Mouse (Mus musculus) left cerebral cortex, adult 11 months (tissue): ENCODE results near the gene Npas3.

ENCODE experiments used
- DNase-seq: peaks from one replicate; pipeline ENCODE4 v3.0.0; 2022; ENCODE audit warnings: low spot score

Npas3 gene

GRCm38 (mm10) chr12:53794718-53795400, 546.4 kb downstream of the Npas3 start:
- DNase-seq, result no peak

- DNase-seq, result no peak
Measured at GRCm38 (mm10) chr12:53801831-53802230, 553.4 kb downstream of the Npas3 start.

GRCm38 (mm10) chr12:53802381-53802780, 553.9 kb downstream of the Npas3 start:
- no peak for DNase-seq

- no peak for DNase-seq
Measured at GRCm38 (mm10) chr12:53810081-53810480, 561.6 kb downstream of the Npas3 start.

GRCm38 (mm10) chr12:53814291-53814690, 565.8 kb downstream of the Npas3 start:
- no peak for DNase-seq

DNA sequence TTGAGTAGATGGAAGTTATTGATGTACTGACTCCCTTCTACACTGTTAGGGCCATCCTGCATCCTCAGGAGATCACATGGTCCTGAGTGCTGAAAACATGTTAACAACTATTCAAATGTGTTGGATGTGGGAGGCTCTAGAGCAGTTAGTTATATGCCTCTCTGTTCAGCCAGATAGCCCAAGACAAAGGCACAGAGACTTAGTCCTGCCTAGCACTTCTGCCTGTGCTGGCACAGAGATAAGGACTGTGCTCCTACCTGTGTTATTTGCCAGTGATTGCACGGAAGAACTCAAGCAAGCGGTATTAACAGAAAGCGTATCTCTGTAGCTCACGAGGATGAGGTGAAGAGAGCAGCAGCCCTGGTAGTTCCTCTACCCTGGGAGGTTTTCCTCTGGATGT, 571.5 kb downstream of the Npas3 start:
- DNase-seq, result no peak

GRCm38 (mm10) chr12:53822881-53823280, 574.4 kb downstream of the Npas3 start:
- DNase-seq, result no peak

GRCm38 (mm10) chr12:53825251-53825650, 576.8 kb downstream of the Npas3 start:
- no peak for DNase-seq

DNA sequence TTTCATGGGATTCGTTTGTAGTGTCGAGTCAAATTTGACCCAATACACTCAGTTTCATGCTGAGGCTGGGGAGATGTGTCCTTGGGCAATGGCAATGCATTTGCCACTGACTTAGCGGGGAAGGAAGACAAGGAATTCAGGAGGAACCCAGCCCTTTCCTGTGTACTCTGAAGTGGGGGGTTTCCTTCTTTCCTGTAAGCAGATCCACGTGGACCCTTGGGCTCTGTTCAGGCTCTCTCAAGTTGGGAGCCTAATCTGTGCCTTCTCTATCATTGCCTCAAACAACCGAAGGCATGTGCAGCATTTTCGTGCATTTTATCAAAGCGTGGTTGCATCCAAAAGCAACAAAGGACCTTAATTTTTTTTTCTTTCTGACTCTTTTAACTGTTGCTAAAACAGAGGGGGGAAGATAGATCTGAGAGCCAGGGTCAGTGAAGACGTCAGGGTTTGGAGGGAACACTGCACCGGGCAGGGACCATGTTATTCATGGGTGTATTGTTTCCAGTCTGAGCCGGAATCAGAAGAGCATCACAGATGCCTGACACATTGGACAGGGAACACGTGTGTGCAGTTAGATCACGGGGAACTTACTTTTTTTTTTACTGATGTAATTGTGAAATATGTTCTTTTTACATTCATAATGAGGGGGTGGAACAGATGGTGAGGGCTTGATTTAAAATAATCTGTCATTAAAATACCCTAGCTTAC, 577.6 kb downstream of the Npas3 start:
- DNase-seq, result no peak

GRCm38 (mm10) chr12:53826812-53827211, 578.3 kb downstream of the Npas3 start:
- no peak for DNase-seq

GRCm38 (mm10) chr12:53832590-53832989, 584.1 kb downstream of the Npas3 start:
- DNase-seq, result no peak

DNA sequence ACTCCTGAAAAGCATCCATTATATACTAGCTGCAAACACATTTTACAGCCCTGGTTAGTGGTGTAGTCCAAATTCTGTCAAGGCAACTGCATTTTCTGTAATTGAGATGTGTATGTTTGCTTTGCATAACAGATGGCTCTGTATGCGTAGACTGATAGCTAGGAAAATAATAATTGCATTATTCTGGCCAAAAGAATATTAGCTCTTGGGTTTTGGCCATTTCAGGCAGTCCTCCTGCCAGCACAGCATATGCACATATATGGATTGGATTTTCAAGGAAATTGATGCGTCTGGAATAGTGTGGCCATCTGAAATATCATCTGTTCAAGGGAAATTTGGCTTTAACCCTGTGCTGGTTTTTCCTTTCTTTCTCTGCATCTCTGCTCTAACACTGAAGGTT, 584.9 kb downstream of the Npas3 start:
- no peak for DNase-seq

GRCm38 (mm10) chr12:53836031-53836790, 587.7 kb downstream of the Npas3 start:
- no peak for DNase-seq

- DNase-seq, result no peak
Measured at GRCm38 (mm10) chr12:53837408-53837807, 588.9 kb downstream of the Npas3 start.

GRCm38 (mm10) chr12:53838541-53838940, 590.1 kb downstream of the Npas3 start:
- no peak for DNase-seq

DNA sequence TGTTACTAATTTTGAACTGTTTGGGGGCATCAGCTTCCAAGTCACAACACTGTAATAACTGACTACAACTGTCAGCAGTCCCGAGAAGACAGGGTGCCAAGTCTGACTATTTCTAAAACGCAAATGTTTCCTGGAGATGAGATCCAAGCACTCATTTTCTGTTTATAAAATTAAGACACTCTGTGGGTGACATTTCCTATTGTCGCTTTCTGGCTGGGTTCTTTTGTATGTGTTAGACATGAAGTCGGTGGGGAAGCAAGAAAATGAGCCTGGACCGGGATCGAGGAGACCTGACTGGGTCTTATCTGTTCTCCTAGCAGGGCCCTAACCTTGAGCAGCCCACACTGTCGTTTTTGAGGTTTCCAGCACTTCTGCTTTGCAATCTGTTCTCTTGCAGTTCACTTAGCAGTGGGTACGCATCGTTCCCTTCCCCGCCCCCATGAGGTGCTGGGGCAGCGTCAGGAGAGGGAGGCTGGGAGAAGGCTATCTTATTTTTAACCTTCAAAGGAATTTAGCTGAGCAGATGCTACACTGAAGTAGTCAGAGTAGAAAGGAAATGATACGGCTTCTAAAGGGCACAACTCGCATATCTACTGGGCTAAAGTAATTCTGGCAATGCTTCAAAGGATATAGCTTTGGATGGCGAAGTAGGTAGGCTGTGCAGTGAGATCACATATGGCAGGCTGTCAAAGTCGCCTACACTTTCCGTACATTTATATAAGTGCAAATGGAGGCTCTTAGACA, 593.6 kb downstream of the Npas3 start:
- DNase-seq, result peak; percentile 50

GRCm38 (mm10) chr12:53843626-53844025, 595.1 kb downstream of the Npas3 start:
- DNase-seq, result no peak

DNA sequence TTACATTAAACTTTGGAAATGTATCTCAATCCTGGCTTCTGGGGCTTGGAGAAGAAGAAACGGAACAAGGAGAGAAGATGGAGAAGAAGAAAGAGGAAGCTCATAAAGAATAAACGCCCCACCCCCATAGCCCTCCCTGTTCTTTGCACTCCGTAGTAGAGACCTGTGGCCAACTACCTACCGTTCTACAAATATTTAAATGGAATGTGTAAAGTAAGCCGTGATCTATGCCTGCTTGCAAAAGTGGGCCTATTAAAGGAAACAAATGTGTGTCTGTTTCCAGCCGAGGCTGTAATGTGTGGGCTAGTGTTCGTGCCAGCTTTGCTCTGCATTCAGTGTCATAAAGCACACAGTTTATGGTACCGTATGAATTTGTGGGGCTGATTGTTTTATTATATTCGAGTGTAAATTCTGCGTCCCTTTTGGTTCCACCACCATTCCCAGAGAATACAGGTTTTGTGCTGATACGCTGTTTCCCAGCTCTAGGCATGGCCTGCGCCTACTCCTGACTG, 597.7 kb downstream of the Npas3 start:
- no peak for DNase-seq

DNA sequence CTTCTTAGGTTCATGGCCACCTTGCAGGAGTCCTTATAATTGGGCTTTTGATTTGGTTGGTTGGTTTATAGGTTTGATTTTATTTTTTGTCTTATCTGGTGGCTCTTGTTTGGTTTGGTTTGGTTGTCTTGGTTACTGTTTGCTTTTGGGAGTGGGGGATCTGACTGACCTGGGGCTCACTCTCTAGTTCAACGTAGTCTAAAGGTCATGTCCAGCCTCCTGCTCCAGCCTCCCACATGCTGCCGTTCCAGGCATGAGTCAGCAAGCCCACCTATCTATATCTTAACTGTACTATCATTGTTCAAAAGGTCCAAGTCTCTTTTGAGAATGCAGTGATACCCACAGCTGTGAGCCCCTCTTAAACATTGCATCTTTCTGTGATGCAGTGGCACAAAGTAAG, 600.8 kb downstream of the Npas3 start:
- DNase-seq, result no peak

- no peak for DNase-seq
Measured at GRCm38 (mm10) chr12:53852432-53852831, 604.0 kb downstream of the Npas3 start.

- no peak for DNase-seq
Measured at GRCm38 (mm10) chr12:53860176-53860575, 611.7 kb downstream of the Npas3 start.

- no peak for DNase-seq
Measured at GRCm38 (mm10) chr12:53862281-53862680, 613.8 kb downstream of the Npas3 start.
